Mouse (Mus musculus) liver, embryonic 14.5 days (tissue): ENCODE results near the gene Tmem220. TPM values are rescaled to one million over a fixed set of nuclear protein-coding genes. Genes with fewer than 3 reads are reported as not detected.

Experiments used
- ATAC-seq: fragments of 200-750 bp; cut with Nextera tagmentation; 2 replicates; pipeline ENCODE4 v1.8.0; 2017; ENCODE audit warnings: moderate number of reproducible peaks, mild to moderate bottlenecking, moderate library complexity; ENCODE audit not compliant: insufficient read depth
- DNase-seq, 3 experiments: peaks; one replicate each; pipeline ENCODE4 v3.0.0-alpha.2; 2012 to 2013; ENCODE audit warnings: low read depth in 3 of 3, low spot score in 3 of 3
- H3K27ac ChIP-seq: fragments of 300-500 bp; sonication (generic); 2 replicates; pipeline ENCODE4 v1.5.1; 2014; ENCODE audit warnings: moderate library complexity, mild to moderate bottlenecking, control low read depth, inconsistent platforms
- H3K27me3 ChIP-seq: fragments of 300-500 bp; sonication (generic); 2 replicates; pipeline ENCODE4 v1.6.1; 2014; ENCODE audit warnings: mild to moderate bottlenecking, low read length, moderate library complexity; ENCODE audit not compliant: control insufficient read depth, insufficient read depth
- H3K36me3 ChIP-seq: fragments of 300-500 bp; sonication (generic); replicated peaks from 2 replicates; pipeline ENCODE4 v1.6.1; 2014; ENCODE audit warnings: low read depth; ENCODE audit not compliant: control insufficient read depth, insufficient read depth
- H3K4me1 ChIP-seq, 2 experiments: fragments of 200-500 bp in 1 of 2; fragments of 300-500 bp in 1 of 2; sonication (generic) in 1 of 2; replicated peaks; 2 replicates each; pipeline ENCODE4 v1.6.1; 2012 to 2014; ENCODE audit warnings: antibody characterized with exemption in 1 of 2, inconsistent platforms in 1 of 2, low read length in 1 of 2; ENCODE audit not compliant: control insufficient read depth in 2 of 2, insufficient read depth in 2 of 2
- H3K4me2 ChIP-seq: fragments of 300-500 bp; sonication (generic); 2 replicates; pipeline ENCODE4 v1.6.1; 2014; ENCODE audit warnings: low read depth, mild to moderate bottlenecking, control low read depth, moderate library complexity
- H3K4me3 ChIP-seq, 2 experiments: fragments of 200-500 bp in 1 of 2; fragments of 300-500 bp in 1 of 2; sonication (generic) in 1 of 2; 2 replicates each; pipeline ENCODE4 v1.5.1; 2012 to 2014; ENCODE audit warnings: low read depth in 2 of 2, low read length in 2 of 2, mild to moderate bottlenecking in 2 of 2, control low read depth in 1 of 2, inconsistent platforms in 1 of 2, moderate library complexity in 1 of 2; ENCODE audit not compliant: insufficient read depth in 1 of 2
- H3K9ac ChIP-seq: fragments of 300-500 bp; sonication (generic); replicated peaks from 2 replicates; pipeline ENCODE4 v1.6.1; 2014; ENCODE audit warnings: mild to moderate bottlenecking, control low read depth, moderate library complexity
- H3K9me3 ChIP-seq: fragments of 300-500 bp; sonication (generic); 2 replicates; pipeline ENCODE4 v1.6.1; 2016; ENCODE audit warnings: low read length, mixed read lengths; ENCODE audit not compliant: control insufficient read depth
- CTCF ChIP-seq: IDR thresholded peaks from 2 replicates; pipeline ENCODE4 v1.5.1; 2016; ENCODE audit warnings: antibody characterized with exemption, low read depth, control low read depth
- EP300 ChIP-seq: IDR thresholded peaks from 2 replicates; pipeline ENCODE4 v1.6.1; 2016; ENCODE audit warnings: antibody characterized with exemption, low read depth
- WGBS: fragments of 180-500 bp; shearing (Covaris S2); extraction: QIAGEN DNeasy Blood & Tissue Kit; methylation state at CpG from one replicate; pipeline ENCODE4 v1.1.7; 2014; ENCODE audit not compliant: insufficient replicate concordance; 5-methylcytosine and 5-hydroxymethylcytosine counted together
- polyA plus RNA-seq, 2 experiments: library from polyadenylated mRNA; depleted of rRNA in 1 of 2; stranded (reverse) in 1 of 2; unstranded in 1 of 2; fragments of >200 nt; fragmentation: Nextera tagmentation in 1 of 2; extraction: Ambion mirVana in 1 of 2; gene quantifications; 2 replicates each; pipeline versions ENCODE4 v1.2.1 to v1.2.3; 2012 to 2014

Gene Tmem220
- polyA plus RNA-seq, 2 experiments = 0.88 to 1.6 TPM

- Histone ChIP-seq H3K36me3 (no peaks in the 10 kb centered on the region), H3K4me1 (no peaks in the 10 kb centered on the region), H3K4me3 (no peak overlapping the region), H3K9me3 (no peaks in the 10 kb centered on the region), H3K9ac (no peak overlapping the region), H3K27ac (no peak overlapping the region), H3K4me2 (no peak overlapping the region), H3K27me3 (peaks cover 13% of the 10 kb centered on the region)
- WGBS = 42% methylated on average over 6 of the region's 6 CpGs
- no peak for TF ChIP-seq EP300
- no peak for TF ChIP-seq CTCF
- DNase-seq (no peak), ATAC-seq (no peak)
Measured at GRCm38 (mm10) chr11:67083239-67083638, 58.3 kb downstream of the Tmem220 start.

- ATAC-seq = no peak
- Histone ChIP-seq H3K9me3 (no peaks in the 10 kb centered on the region), H3K9ac (no peak overlapping the region), H3K27me3 (peaks cover 13% of the 10 kb centered on the region), H3K27ac (no peak overlapping the region), H3K4me1 (no peaks in the 10 kb centered on the region), H3K4me3 (no peak overlapping the region), H3K4me2 (no peak overlapping the region), H3K36me3 (no peaks in the 10 kb centered on the region)
- TF ChIP-seq EP300 (no peak), CTCF (peak; percentile 12; the same call in 1 of the 2 replicates)
- DNase-seq = no peak
- WGBS = 33% methylated on average over 32 of the region's 32 CpGs
Measured at GRCm38 (mm10) chr11:67083712-67084340, 58.9 kb downstream of the Tmem220 start.

Other genes with a start within 250 kb of the Tmem220 start
- gene Pirt, start 113.2 kb upstream of the Tmem220 start, polyA plus RNA-seq (2012; rRNA removed) = not detected in 2 replicates
- not detected in 2 replicates for gene Pirt, start 113.2 kb upstream of the Tmem220 start, polyA plus RNA-seq (2014; fragmentation: Nextera tagmentation; extraction: Ambion mirVana)
- not detected in 2 replicates for gene Tmem238l, start 68.5 kb upstream of the Tmem220 start, polyA plus RNA-seq (2012; rRNA removed)
- not detected in 2 replicates for gene Tmem238l, start 68.5 kb upstream of the Tmem220 start, polyA plus RNA-seq (2014; fragmentation: Nextera tagmentation; extraction: Ambion mirVana)
- gene Adprm, start 27.4 kb downstream of the Tmem220 start, polyA plus RNA-seq (2012; rRNA removed) = 5.9 and 7.9 TPM in 2 replicates
- gene Adprm, start 27.4 kb downstream of the Tmem220 start, polyA plus RNA-seq (2014; fragmentation: Nextera tagmentation; extraction: Ambion mirVana) = 9.6 and 9.7 TPM in 2 replicates
- 2.2 and 2.9 TPM in 2 replicates for gene Sco1, start 27.5 kb downstream of the Tmem220 start, polyA plus RNA-seq (2012; rRNA removed)
- 4.8 and 4.9 TPM in 2 replicates for gene Sco1, start 27.5 kb downstream of the Tmem220 start, polyA plus RNA-seq (2014; fragmentation: Nextera tagmentation; extraction: Ambion mirVana)
- 0.03 and 0.06 TPM in 2 replicates for gene Myh3, start 53.1 kb downstream of the Tmem220 start, polyA plus RNA-seq (2012; rRNA removed)
- gene Myh3, start 53.1 kb downstream of the Tmem220 start, polyA plus RNA-seq (2014; fragmentation: Nextera tagmentation; extraction: Ambion mirVana) = 0.06 TPM in 1 of 2 replicates, not detected in the other
- not detected in 2 replicates for gene Myh2, start 145.9 kb downstream of the Tmem220 start, polyA plus RNA-seq (2012; rRNA removed)
- not detected in 2 replicates for gene Myh2, start 145.9 kb downstream of the Tmem220 start, polyA plus RNA-seq (2014; fragmentation: Nextera tagmentation; extraction: Ambion mirVana)
- gene Myh1, start 174.9 kb downstream of the Tmem220 start, polyA plus RNA-seq (2012; rRNA removed) = 0.01 TPM in 1 of 2 replicates, not detected in the other
- gene Myh1, start 174.9 kb downstream of the Tmem220 start, polyA plus RNA-seq (2014; fragmentation: Nextera tagmentation; extraction: Ambion mirVana) = not detected in 2 replicates
- not detected in 2 replicates for gene Myh4, start 212.9 kb downstream of the Tmem220 start, polyA plus RNA-seq (2012; rRNA removed)
- not detected in 2 replicates for gene Myh4, start 212.9 kb downstream of the Tmem220 start, polyA plus RNA-seq (2014; fragmentation: Nextera tagmentation; extraction: Ambion mirVana)